Mouse (Mus musculus): ENCODE data around the gene Cdc42se1. TPM values are rescaled to one million over a fixed set of nuclear protein-coding genes. Genes with fewer than 3 reads are reported as not detected.

Cdc42se1 gene
- polyA plus RNA-seq, 2 experiments, result 24.9 to 40.9 TPM

DNA sequence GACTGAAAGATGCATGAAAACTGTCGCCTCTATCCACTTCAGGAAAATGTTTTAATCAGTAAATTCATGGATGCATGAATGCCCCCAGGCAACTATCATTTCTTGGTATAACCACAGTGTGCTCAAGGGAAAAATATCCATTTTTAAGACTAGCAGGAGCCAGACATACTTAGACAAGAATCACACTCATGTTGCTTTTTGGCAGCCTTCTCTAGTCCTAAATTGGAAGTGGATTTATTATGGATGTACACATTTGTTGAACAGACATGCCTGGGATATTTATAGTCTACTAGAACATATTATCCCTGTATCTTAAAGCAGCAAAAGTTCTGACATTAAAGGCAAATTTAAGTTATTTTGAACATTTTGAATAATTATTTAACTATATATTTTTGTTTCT is 36.2 kb downstream of the Cdc42se1 start:
- H3K4me3 ChIP-seq (ENCODE audit: insufficient read depth in 1 of 2, low read depth in 2 of 2, low read length in 2 of 2), result no peak overlapping the region
- no peaks in the 10 kb centered on the region for H3K9me3 ChIP-seq (ENCODE audit: control insufficient read depth, low read length)
- H3K4me1 ChIP-seq (replicated peaks; ENCODE audit: control insufficient read depth in 2 of 2, insufficient read depth in 2 of 2, low read length in 1 of 2), result no peaks in the 10 kb centered on the region; a peak in 1 of 4 replicates
- DNase-seq (ENCODE audit: low read depth in 3 of 3, low spot score in 3 of 3) (no peak), ATAC-seq (ENCODE audit: insufficient read depth) (no peak)
- H3K4me2 ChIP-seq (ENCODE audit: low read depth), result no peak overlapping the region
- no peaks in the 10 kb centered on the region for H3K27me3 ChIP-seq (ENCODE audit: control insufficient read depth, insufficient read depth, low read length)
- WGBS (ENCODE audit: insufficient replicate concordance), result 70% methylated on average over 1 of the region's 1 CpGs
- TF ChIP-seq CTCF (IDR thresholded peaks at IDR 0.05; ENCODE audit: low read depth), result no peak
- no peak for TF ChIP-seq EP300 (IDR thresholded peaks at IDR 0.05; ENCODE audit: low read depth)
- H3K27ac ChIP-seq, result no peak overlapping the region
- no peak overlapping the region for H3K9ac ChIP-seq (replicated peaks)
- peaks cover 3% of the 10 kb centered on the region for H3K36me3 ChIP-seq (replicated peaks; ENCODE audit: control insufficient read depth, insufficient read depth, low read depth)

DNA sequence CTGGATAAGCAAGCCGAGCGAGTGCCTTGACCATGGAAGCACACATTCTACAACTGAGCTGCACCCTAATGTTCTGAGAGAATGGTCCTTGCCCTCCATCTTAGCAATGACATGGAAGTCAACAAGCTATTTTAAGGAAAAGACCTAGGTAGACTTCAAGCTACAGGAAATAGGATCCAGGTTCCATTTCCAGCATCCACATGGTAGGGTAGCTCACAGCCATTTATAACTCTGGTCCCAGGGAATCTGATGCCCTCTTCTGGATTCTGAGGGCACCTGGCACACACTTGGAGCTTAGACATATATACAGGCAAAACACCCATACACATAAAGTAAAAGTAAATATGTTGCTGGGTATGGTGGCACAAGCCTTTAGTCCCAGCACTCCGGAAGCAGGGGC is 37.5 kb downstream of the Cdc42se1 start:
- 83% methylated on average over 3 of the region's 3 CpGs for WGBS (ENCODE audit: insufficient replicate concordance)
- Histone ChIP-seq H3K27me3 (ENCODE audit: control insufficient read depth, insufficient read depth, low read length) (no peaks in the 10 kb centered on the region), H3K27ac (no peak overlapping the region), H3K9me3 (ENCODE audit: control insufficient read depth, low read length) (no peaks in the 10 kb centered on the region), H3K9ac (replicated peaks) (no peak overlapping the region), H3K36me3 (replicated peaks; ENCODE audit: control insufficient read depth, insufficient read depth, low read depth) (peaks cover 3% of the 10 kb centered on the region), H3K4me1 (replicated peaks; ENCODE audit: control insufficient read depth in 2 of 2, insufficient read depth in 2 of 2, low read length in 1 of 2) (no peaks in the 10 kb centered on the region; a peak in 1 of 4 replicates), H3K4me2 (ENCODE audit: low read depth) (no peak overlapping the region), H3K4me3 (ENCODE audit: insufficient read depth in 1 of 2, low read depth in 2 of 2, low read length in 2 of 2) (no peak overlapping the region)
- DNase-seq (ENCODE audit: low read depth in 3 of 3, low spot score in 3 of 3) (no peak), ATAC-seq (ENCODE audit: insufficient read depth) (no peak)
- no peak for TF ChIP-seq EP300 (IDR thresholded peaks at IDR 0.05; ENCODE audit: low read depth)
- TF ChIP-seq CTCF (IDR thresholded peaks at IDR 0.05; ENCODE audit: low read depth), result no peak

DNA sequence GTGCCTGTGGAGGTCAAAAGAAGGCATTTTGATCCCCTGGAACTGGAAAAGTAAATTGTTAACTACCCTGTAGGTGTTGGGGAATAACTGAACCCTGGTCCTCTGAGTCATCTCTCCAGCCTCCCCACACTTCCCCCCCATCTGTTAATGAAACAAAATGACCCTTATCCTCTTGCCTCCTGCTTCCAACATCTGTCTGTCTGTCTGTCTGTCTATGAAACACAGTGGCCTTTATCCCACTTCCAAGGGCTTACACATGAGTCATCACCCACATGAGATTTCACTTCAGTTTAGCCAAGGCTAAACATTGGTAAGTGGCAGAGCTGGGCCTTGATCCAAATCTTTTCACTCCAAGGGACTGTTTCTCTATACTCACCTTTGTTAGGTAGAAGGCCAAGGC is 39.3 kb downstream of the Cdc42se1 start:
- Histone ChIP-seq H3K36me3 (replicated peaks; ENCODE audit: control insufficient read depth, insufficient read depth, low read depth) (no peaks in the 10 kb centered on the region; the same call in 1 of the 2 replicates), H3K4me1 (replicated peaks; ENCODE audit: control insufficient read depth in 2 of 2, insufficient read depth in 2 of 2, low read length in 1 of 2) (no peaks in the 10 kb centered on the region; a peak in 1 of 4 replicates), H3K9me3 (ENCODE audit: control insufficient read depth, low read length) (no peaks in the 10 kb centered on the region), H3K4me2 (ENCODE audit: low read depth) (no peak overlapping the region), H3K27me3 (ENCODE audit: control insufficient read depth, insufficient read depth, low read length) (no peaks in the 10 kb centered on the region), H3K4me3 (ENCODE audit: insufficient read depth in 1 of 2, low read depth in 2 of 2, low read length in 2 of 2) (no peak overlapping the region), H3K9ac (replicated peaks) (no peak overlapping the region), H3K27ac (no peak overlapping the region)
- DNase-seq (ENCODE audit: low read depth in 3 of 3, low spot score in 3 of 3), result no peak
- TF ChIP-seq EP300 (IDR thresholded peaks at IDR 0.05; ENCODE audit: low read depth), result no peak
- TF ChIP-seq CTCF (IDR thresholded peaks at IDR 0.05; ENCODE audit: low read depth), result no peak
- no peak for ATAC-seq (ENCODE audit: insufficient read depth)

DNA sequence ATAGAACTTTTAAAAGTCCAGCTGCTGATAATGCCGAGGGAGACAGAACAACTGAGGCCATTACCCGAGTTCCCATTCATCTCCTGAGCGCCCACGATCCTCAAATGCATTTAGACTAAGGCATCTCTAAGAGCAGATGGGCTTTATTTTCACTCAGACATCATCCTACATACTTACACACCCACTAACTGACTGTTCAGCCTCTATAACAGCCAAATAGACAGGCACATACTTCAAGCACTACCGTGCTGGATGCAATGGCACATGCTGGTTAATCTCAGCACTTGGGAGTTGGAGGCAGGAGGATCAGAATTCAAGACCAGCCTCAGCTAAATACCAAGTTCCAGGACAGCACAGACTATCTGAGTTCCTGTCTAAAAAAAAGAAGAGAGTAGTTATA is 41.3 kb downstream of the Cdc42se1 start:
- no peaks in the 10 kb centered on the region for H3K27me3 ChIP-seq (ENCODE audit: control insufficient read depth, insufficient read depth, low read length)
- ATAC-seq (ENCODE audit: insufficient read depth), result no peak
- 83% methylated on average over 5 of the region's 5 CpGs for WGBS (ENCODE audit: insufficient replicate concordance)
- no peaks in the 10 kb centered on the region for H3K9me3 ChIP-seq (ENCODE audit: control insufficient read depth, low read length)
- no peak overlapping the region for H3K9ac ChIP-seq (replicated peaks)
- TF ChIP-seq EP300 (IDR thresholded peaks at IDR 0.05; ENCODE audit: low read depth), result no peak
- no peak for TF ChIP-seq CTCF (IDR thresholded peaks at IDR 0.05; ENCODE audit: low read depth)
- no peak overlapping the region for H3K4me2 ChIP-seq (ENCODE audit: low read depth)
- H3K4me1 ChIP-seq (replicated peaks; ENCODE audit: control insufficient read depth in 2 of 2, insufficient read depth in 2 of 2, low read length in 1 of 2), result no peaks in the 10 kb centered on the region; a peak in 1 of 4 replicates
- no peaks in the 10 kb centered on the region; the same call in 1 of the 2 replicates for H3K36me3 ChIP-seq (replicated peaks; ENCODE audit: control insufficient read depth, insufficient read depth, low read depth)
- H3K27ac ChIP-seq, result no peak overlapping the region
- no peak overlapping the region for H3K4me3 ChIP-seq (ENCODE audit: insufficient read depth in 1 of 2, low read depth in 2 of 2, low read length in 2 of 2)
- no peak for DNase-seq (ENCODE audit: low read depth in 3 of 3, low spot score in 3 of 3)

DNA sequence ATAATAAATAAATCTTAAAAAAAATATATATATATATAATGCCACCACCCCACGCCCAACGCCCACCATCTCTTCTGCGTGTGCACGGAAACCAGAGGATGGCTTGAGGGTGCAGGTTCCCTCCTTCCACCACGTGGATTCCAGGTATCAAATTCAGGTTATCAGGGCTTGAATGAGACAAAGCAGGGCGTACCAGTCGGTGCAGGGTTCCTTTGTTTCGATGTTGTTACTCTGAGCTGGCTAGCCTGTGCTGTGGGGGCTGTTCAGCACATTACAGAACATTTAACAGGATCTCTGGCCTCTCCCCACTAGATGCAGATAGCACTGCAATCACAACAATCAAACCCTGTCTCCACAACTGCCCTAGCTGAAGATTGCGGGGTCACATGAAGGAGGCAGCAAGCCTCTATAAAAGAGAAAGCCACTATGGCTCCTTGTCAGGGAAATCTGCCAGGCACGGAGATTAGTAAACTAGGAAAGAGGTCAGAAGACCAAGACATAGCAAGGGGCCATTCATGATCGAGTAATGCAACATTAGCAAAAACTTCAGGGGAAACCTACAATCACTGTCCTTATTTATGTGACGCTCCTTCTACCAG is 42.3 kb downstream of the Cdc42se1 start:
- Histone ChIP-seq H3K27ac (no peak overlapping the region), H3K4me1 (replicated peaks; ENCODE audit: control insufficient read depth in 2 of 2, insufficient read depth in 2 of 2, low read length in 1 of 2) (peaks cover 3 to 5% of the 10 kb centered on the region in 2 experiments), H3K36me3 (replicated peaks; ENCODE audit: control insufficient read depth, insufficient read depth, low read depth) (no peaks in the 10 kb centered on the region; the same call in 1 of the 2 replicates), H3K4me3 (ENCODE audit: insufficient read depth in 1 of 2, low read depth in 2 of 2, low read length in 2 of 2) (no peak overlapping the region), H3K9ac (replicated peaks) (no peak overlapping the region), H3K27me3 (ENCODE audit: control insufficient read depth, insufficient read depth, low read length) (no peaks in the 10 kb centered on the region), H3K4me2 (ENCODE audit: low read depth) (no peak overlapping the region), H3K9me3 (ENCODE audit: control insufficient read depth, low read length) (no peaks in the 10 kb centered on the region)
- TF ChIP-seq CTCF (IDR thresholded peaks at IDR 0.05; ENCODE audit: low read depth) (no peak), EP300 (IDR thresholded peaks at IDR 0.05; ENCODE audit: low read depth) (no peak)
- no peak for ATAC-seq (ENCODE audit: insufficient read depth)
- no peak for DNase-seq (ENCODE audit: low read depth in 3 of 3, low spot score in 3 of 3)
- 75% methylated on average over 12 of the region's 12 CpGs for WGBS (ENCODE audit: insufficient replicate concordance)

Data from liver, embryonic 14.5 days (tissue).